Mouse (Mus musculus): ENCODE data around the gene Gm26661. TPM values are rescaled to one million over a fixed set of nuclear protein-coding genes. Genes with fewer than 3 reads are reported as not detected.

Gm26661 gene
- polyA plus RNA-seq (2012; rRNA removed; ENCODE audit: low replicate concordance) = not detected in 2 replicates

DNA sequence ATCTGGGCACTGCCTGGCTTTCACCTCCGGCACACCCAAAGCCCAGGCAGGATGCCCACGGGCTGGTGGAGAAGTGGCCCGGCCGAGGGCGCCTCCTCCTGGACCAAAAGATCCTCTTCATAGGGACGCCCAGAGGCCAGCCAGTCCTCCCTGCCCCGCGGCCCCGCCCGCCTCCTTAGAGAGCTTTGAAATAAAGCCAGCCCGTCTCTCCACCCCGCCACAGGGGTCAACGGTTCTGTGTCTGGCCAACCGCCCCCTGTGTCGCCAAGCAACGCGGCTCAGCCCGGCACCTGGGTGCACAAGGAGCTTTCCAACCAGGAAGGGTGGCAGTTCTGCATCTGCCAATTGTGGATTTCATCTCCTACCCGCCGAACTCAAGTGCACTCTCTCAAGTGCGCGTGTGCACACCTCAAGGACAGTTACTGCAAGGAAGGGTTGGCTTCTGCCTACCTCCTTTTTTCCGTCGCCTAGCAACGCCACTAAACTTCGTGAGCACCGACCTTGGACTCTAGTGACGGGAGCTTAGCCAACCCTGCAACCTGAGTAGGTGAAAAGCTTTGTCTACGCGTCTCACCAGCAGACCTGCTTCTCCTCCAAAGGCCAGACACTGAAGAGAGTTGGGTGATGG, at the start of gene Gm26661:
TSS of gene Gm26661 (plus strand) at position 56 of the 628 bp plus-strand sequence.

DNA sequence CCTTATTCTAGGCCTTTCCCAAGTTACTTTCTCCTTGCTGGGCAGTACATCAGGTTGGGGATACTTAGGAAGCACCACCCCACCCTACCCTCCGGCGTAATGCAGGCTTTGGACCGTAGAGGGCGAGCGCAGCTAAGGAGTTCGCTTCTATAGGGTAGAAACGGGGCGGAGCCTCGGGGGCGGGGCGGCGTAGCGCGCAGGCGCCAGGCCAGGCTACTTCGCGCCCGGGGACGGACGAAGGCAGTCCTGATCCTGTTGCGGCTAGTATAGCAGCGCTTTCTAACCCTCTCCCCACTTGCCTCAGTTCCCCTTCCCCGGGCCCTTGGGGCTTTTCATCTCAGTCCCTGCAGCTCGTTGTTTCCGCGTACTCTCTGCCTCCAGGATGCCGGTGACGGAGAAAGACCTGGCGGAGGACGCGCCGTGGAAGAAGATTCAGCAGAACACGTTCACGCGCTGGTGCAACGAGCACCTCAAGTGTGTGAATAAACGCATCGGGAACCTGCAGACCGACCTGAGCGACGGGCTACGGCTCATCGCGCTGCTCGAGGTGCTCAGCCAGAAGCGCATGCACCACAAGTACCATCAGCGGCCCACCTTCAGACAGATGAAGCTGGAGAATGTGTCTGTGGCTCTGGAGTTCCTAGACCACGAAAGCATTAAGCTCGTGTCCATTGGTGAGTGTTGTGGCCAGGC, 26.5 kb downstream of the Gm26661 start, which contains the start of gene Flnb:
TSS of gene Flnb (plus strand) at position 188 of the 693 bp plus-strand sequence.

Other genes with a start within 250 kb of the Gm26661 start
- 0.23 and 0.86 TPM in 2 replicates for gene Gm3558, start 223.0 kb upstream of the Gm26661 start, polyA plus RNA-seq (2012; rRNA removed; ENCODE audit: low replicate concordance)
- not detected in 2 replicates for gene Gm10338, start 196.0 kb upstream of the Gm26661 start, polyA plus RNA-seq (2012; rRNA removed; ENCODE audit: low replicate concordance)
- gene Gm10128, start 147.6 kb upstream of the Gm26661 start, polyA plus RNA-seq (2012; rRNA removed; ENCODE audit: low replicate concordance) = not detected in 2 replicates
- gene Flnb, start 26.4 kb downstream of the Gm26661 start, polyA plus RNA-seq (2012; rRNA removed; ENCODE audit: low replicate concordance) = 32.6 and 46.3 TPM in 2 replicates
- gene Gm45521, start 165.7 kb downstream of the Gm26661 start, polyA plus RNA-seq (2012; rRNA removed; ENCODE audit: low replicate concordance) = not detected in 2 replicates
- 0.59 and 2.8 TPM in 2 replicates for gene Dnase1l3, start 203.0 kb downstream of the Gm26661 start, polyA plus RNA-seq (2012; rRNA removed; ENCODE audit: low replicate concordance)
- gene Abhd6, start 211.3 kb downstream of the Gm26661 start, polyA plus RNA-seq (2012; rRNA removed; ENCODE audit: low replicate concordance) = 30.3 and 36.4 TPM in 2 replicates

Measured in subcutaneous adipose tissue, adult 2 months (tissue).